Mouse (Mus musculus): ENCODE results near the gene 2310057M21Rik. TPM values are rescaled to one million over a fixed set of nuclear protein-coding genes. Genes with fewer than 3 reads are reported as not detected.

The 2310057M21Rik gene
- total RNA-seq, 4 experiments from 2014 or later, result 23.2 to 36.4 (median 29.9) TPM

DNA sequence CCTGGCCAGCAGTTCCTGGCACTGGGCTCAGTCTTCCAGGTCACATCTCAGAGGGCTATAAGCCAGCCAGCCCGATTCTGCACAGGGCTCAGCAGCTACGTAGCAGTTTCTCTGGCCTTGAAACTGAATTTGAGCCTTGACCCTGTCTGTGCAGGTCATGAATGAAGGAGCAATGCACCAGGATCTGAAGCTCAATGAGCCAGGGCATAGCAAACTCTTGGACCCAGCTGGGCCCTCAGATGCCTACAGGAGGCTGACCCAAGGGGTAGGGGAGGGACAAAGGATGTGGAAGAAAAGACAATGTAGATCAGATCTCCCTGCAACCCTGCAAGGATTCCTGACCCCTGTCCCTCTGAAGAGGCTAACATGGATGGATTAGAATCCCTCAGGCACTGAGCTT lies 40.4 kb downstream of the 2310057M21Rik start, which contains the start of gene Cuzd1:
Gene Cuzd1 (minus strand): TSS at position 101 of the 400 bp plus-strand sequence.
- no peak for DNase-seq (ENCODE audit: low spot score in 2 of 2)

DNA sequence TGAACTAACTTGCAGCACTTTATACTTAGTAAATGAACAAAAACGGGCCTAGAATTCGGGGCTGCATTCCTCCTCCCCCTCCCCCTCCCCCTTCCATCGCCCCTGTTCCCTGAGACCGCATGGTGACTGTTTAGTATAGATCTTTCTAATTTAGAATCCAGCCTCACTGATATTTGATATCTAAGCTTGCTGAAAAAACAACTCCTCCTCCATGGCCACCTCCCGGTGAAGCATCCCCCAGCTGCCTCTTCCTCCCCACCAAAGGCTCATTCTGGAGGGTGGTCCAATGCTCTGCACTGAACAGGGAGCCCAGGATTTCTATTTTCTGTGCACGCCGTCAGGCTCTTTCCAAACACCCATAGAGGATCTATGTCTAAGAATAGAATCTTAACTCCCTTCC lies 44.2 kb downstream of the 2310057M21Rik start:
- DNase-seq (ENCODE audit: low spot score in 2 of 2), result no peak

DNA sequence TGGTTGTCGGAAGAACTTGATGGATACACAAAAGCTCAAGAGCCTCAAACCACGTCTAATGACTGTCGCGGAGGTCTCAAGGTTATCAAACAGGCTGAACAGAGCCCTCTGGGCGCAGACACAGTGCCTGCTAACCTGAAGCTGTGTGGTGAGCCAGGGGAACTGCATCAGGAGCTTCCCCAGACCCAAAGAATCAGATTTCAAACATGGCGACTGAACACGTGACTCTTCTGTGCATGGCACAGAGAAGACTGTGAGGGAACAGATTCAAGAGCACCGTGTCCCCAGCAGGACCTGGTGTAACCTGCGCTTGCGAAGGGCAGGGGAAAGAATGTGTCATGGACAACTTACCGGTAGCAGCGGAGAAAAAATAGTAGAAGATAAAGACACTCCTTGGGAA lies 45.0 kb downstream of the 2310057M21Rik start:
- no peak for DNase-seq (ENCODE audit: low spot score in 2 of 2)

DNA sequence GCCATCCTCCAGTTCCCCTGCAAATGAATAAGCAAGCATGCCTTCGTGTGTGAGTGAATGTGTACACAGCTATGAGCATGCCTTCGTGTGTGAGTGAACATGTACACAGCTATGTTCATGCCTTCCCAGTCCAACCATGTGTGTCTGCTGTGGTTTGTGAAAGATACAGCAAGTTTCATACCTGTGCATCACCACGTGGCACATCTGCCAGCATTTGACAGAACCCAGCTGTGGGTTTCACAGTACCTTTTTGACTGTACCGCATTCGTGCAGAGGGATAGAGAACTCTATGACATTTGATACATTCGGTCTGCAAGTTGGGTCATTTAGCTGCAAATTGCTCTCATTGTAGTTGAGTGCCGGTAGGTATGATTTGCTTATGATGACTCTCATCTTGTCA lies 48.1 kb downstream of the 2310057M21Rik start:
- no peak for DNase-seq (ENCODE audit: low spot score in 2 of 2)

DNA sequence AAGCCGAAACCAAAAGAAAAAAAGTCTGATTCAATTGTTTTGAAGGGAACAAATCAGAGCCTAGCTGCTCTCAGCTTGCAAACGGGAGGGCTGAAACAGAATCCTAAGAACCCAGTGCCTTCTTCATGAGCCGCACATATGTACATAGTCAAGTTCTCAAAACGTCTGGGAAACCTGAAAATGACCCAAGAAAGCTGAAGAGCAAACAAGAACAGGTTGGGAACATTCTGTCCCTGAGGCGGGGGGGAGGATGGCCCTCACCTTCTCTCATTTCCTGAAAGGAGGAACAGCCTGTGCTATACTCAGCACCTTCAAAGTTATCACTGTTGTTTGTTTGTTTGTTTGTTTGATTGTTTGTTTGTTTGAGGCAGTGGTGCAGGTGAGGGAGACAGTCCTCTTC lies 55.8 kb downstream of the 2310057M21Rik start:
- DNase-seq (ENCODE audit: low spot score in 2 of 2), result no peak

DNA sequence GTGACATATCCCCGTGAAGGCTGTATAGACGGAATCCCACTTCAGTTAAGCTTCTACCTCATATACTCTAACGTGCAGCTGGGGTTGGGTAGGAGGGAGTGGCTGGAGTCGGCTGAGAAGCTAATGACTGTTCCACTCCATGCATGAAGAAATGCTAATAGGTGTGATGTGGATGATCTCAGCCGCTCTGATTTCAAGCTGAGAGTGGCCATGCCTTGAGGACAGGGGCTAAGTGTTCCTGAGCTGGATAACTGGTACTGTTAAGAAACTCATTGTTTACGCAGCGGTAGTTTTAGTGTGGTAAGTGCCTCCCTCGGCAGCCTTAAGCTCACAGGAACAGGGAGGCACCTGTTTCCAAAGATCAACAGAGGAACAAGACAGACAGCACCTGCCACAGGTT lies 59.2 kb downstream of the 2310057M21Rik start:
- no peak for DNase-seq (ENCODE audit: low spot score in 2 of 2)

DNA sequence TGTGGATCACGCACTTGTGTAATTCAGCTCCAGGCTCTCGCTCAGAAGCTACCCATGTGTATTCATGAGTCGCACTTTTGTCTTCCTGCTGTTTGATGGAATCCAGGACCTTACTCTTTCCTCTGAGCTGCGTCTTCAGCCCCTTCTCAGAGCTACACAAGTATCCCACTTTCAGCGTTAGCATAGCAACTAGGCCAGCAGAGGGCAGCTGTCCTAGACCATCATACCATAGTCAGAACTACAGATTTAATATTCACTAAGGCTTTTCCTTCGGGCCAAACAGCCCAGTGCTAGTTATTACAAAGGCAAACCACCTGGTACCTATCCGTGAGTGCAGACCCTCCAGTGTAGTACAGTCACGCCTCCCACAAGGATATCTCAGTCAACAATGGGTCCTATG lies 65.4 kb downstream of the 2310057M21Rik start:
- no peak for DNase-seq (ENCODE audit: low spot score in 2 of 2)

Other genes starting within 250 kb of the 2310057M21Rik start
- not detected for gene 4933402N03Rik, start 216.4 kb downstream of the 2310057M21Rik start, total RNA-seq (2022)
- not detected for gene 5430419D17Rik, start 188.4 kb downstream of the 2310057M21Rik start, total RNA-seq (2022)
- not detected for gene Cuzd1, start 40.5 kb downstream of the 2310057M21Rik start, total RNA-seq (2022)
- gene Fam24b, start 33.2 kb downstream of the 2310057M21Rik start, total RNA-seq (2022), result not detected
- gene Fam24a, start 28.9 kb downstream of the 2310057M21Rik start, total RNA-seq (2022), result not detected
- gene Pstk, start 8.4 kb upstream of the 2310057M21Rik start, total RNA-seq (2022), result 10 to 100 TPM; 45.8 to 55.0 (median 50.0) TPM
- gene Ikzf5, start 47.8 kb upstream of the 2310057M21Rik start, total RNA-seq (2022), result 10 to 100 TPM; 43.2 to 52.2 (median 48.8) TPM
- gene Acadsb, start 47.8 kb upstream of the 2310057M21Rik start, total RNA-seq (2022), result 100 to 1,000 TPM in 1 of 4 experiments, 10 to 100 TPM in 3; 76.8 to 109 (median 82.3) TPM
- gene Hmx3, start 180.1 kb upstream of the 2310057M21Rik start, total RNA-seq (2022), result not detected
- not detected for gene Hmx2, start 186.0 kb upstream of the 2310057M21Rik start, total RNA-seq (2022)
- gene Bub3, start 197.5 kb upstream of the 2310057M21Rik start, total RNA-seq (2022), result 10 to 100 TPM; 65.1 to 69.2 (median 65.9) TPM

All from left cerebral cortex, adult 8-10 months (tissue).